Mouse (Mus musculus) gastrocnemius, postnatal 4 days (tissue): ENCODE results near the gene 4930512M02Rik. TPM values are rescaled to one million over a fixed set of nuclear protein-coding genes. Genes with fewer than 3 reads are reported as not detected.
"Not testable (repeated sequence)": the region's sequence is repeated elsewhere in the genome, so short reads cannot be mapped to it uniquely, and the experiment has no call there.

ENCODE experiments used
- DNase-seq, 2 experiments: peaks; one replicate each; pipeline ENCODE4 v3.0.0; 2021 to 2022; ENCODE audit warnings: low spot score in 2 of 2, mixed read lengths in 2 of 2
- long read RNA-seq, 2 experiments: library from polyadenylated mRNA; stranded (forward); transcript quantifications; one replicate each; pipeline ENCODE4 v2.0.0; 2021
- total RNA-seq, 2 experiments: library from RNA; stranded (reverse); gene quantifications; 2 replicates each; pipeline ENCODE4 v1.2.3; 2021

The 4930512M02Rik gene
- total RNA-seq, result not detected
- long read RNA-seq, experiment 1, result 0 reads
- long read RNA-seq, experiment 2, result 0 reads

- not testable (repeated sequence) for DNase-seq
Measured at GRCm38 (mm10) chr11:11627735-11628134, at the start of gene 4930512M02Rik. 4930512M02Rik (minus strand) TSS chr11:11627835.

GRCm38 (mm10) chr11:11677165-11677564, 49.5 kb upstream of the 4930512M02Rik start:
- DNase-seq, result no peak

GRCm38 (mm10) chr11:11676068-11676741, 48.6 kb upstream of the 4930512M02Rik start:
- no peak for DNase-seq

GRCm38 (mm10) chr11:11675063-11675462, 47.4 kb upstream of the 4930512M02Rik start:
- no peak for DNase-seq

- no peak for DNase-seq
Measured at GRCm38 (mm10) chr11:11672974-11673373, 45.3 kb upstream of the 4930512M02Rik start.

- no peak for DNase-seq
Measured at GRCm38 (mm10) chr11:11667922-11668290, 40.3 kb upstream of the 4930512M02Rik start.

GRCm38 (mm10) chr11:11667254-11667921, 39.8 kb upstream of the 4930512M02Rik start:
- DNase-seq, result no peak

GRCm38 (mm10) chr11:11660651-11661050, 33.0 kb upstream of the 4930512M02Rik start:
- no peak for DNase-seq

GRCm38 (mm10) chr11:11658834-11659233, 31.2 kb upstream of the 4930512M02Rik start:
- no peak for DNase-seq

GRCm38 (mm10) chr11:11657634-11658033, 30.0 kb upstream of the 4930512M02Rik start:
- DNase-seq, result no peak

- no peak for DNase-seq
Measured at GRCm38 (mm10) chr11:11656995-11657530, 29.4 kb upstream of the 4930512M02Rik start.

- DNase-seq, result no peak
Measured at GRCm38 (mm10) chr11:11656388-11656787, 28.8 kb upstream of the 4930512M02Rik start.

- DNase-seq, result no peak
Measured at GRCm38 (mm10) chr11:11644303-11644702, 16.7 kb upstream of the 4930512M02Rik start.

- DNase-seq, result no peak
Measured at GRCm38 (mm10) chr11:11624073-11624705, 3.4 kb downstream of the 4930512M02Rik start.

GRCm38 (mm10) chr11:11609243-11609642, 18.4 kb downstream of the 4930512M02Rik start:
- DNase-seq, result no peak

GRCm38 (mm10) chr11:11587327-11587726, 40.3 kb downstream of the 4930512M02Rik start:
- no peak for DNase-seq

GRCm38 (mm10) chr11:11586423-11586822, 41.2 kb downstream of the 4930512M02Rik start:
- DNase-seq, result no peak

GRCm38 (mm10) chr11:11573691-11574090, 53.9 kb downstream of the 4930512M02Rik start:
- DNase-seq, result no peak

GRCm38 (mm10) chr11:11570747-11571146, 56.9 kb downstream of the 4930512M02Rik start:
- DNase-seq, result no peak

GRCm38 (mm10) chr11:11569466-11570132, 58.0 kb downstream of the 4930512M02Rik start:
- no peak for DNase-seq

- no peak for DNase-seq
Measured at GRCm38 (mm10) chr11:11568033-11568432, 59.6 kb downstream of the 4930512M02Rik start.
